ENCODE assay signal across 9 mouse cellular contexts in the genomic region with DNA sequence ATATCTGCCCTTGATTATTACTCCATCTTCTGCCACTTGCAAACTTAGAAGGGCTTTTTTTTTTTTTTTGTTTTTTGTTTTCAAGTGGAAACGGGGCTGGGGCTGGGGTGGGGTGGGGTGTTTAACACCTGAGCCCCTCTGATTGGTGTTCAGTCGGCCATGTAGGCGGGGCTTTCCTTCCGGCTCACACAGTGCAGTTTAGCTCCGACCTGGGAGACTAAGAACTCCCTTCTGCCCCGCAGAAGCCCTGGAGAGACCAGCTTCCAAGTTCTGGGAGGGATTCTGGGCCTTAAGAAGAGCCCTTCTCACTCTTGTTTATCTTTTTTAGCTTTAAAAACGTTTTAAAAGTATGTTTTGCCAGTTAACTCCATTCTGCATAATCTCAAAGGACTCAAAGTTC.
DNase-seq lines count a peak whose midpoint lies in the region; ATAC-seq and TF ChIP-seq lines count a peak whose summit lies in the region.
"Had no signal": no experiment of that assay in that cellular context is flagged by ENCODE, and none has a peak within 500 bp of the region (broad histone marks: within the 10 kb centered on the region; RNA-seq: fewer than 3 reads in every experiment).

No protein-coding gene starts in this region.

- TF ChIP-seq EP300 in lung, postnatal 0 days (IDR thresholded peaks at IDR 0.05), result no peak

- H3K4me1 ChIP-seq in heart, embryonic 13.5 days, result peaks cover 34% of the 10 kb centered on the region
- peaks cover 14% of the 10 kb centered on the region; the same call in 1 of the 2 replicates for H3K4me1 ChIP-seq in heart, embryonic 10.5 days
- H3K4me1 ChIP-seq in intestine, embryonic 14.5 days (replicated peaks; ENCODE audit: control insufficient read depth, insufficient read depth, low read length), result peaks cover 49% of the 10 kb centered on the region
- no peaks in the 10 kb centered on the region for H3K4me1 ChIP-seq in lung, postnatal 0 days (ENCODE audit: insufficient read depth, low read depth, low read length)
- peaks cover 17% of the 10 kb centered on the region for H3K4me1 ChIP-seq in hindbrain, embryonic 12.5 days

- no peaks in the 10 kb centered on the region for H3K27me3 ChIP-seq in heart, embryonic 13.5 days (replicated peaks)
- no peaks in the 10 kb centered on the region for H3K27me3 ChIP-seq in heart, embryonic 10.5 days (ENCODE audit: insufficient read depth, poor library complexity, severe bottlenecking)
- no peaks in the 10 kb centered on the region for H3K27me3 ChIP-seq in intestine, embryonic 14.5 days (replicated peaks; ENCODE audit: control insufficient read depth, insufficient read depth, low read length)
- no peaks in the 10 kb centered on the region for H3K27me3 ChIP-seq in lung, postnatal 0 days (replicated peaks; ENCODE audit: insufficient read depth, low read length)
- no peaks in the 10 kb centered on the region for H3K27me3 ChIP-seq in hindbrain, embryonic 12.5 days

- H3K4me2 ChIP-seq in heart, embryonic 13.5 days, result peak overlapping the region; percentile 58
- H3K4me2 ChIP-seq in intestine, embryonic 14.5 days (ENCODE audit: low read length), result peak overlapping the region; percentile 14; the same call in 1 of the 2 replicates
- no peak overlapping the region for H3K4me2 ChIP-seq in lung, postnatal 0 days (replicated peaks; ENCODE audit: low read depth, low read length)
- no peak overlapping the region for H3K4me2 ChIP-seq in hindbrain, embryonic 12.5 days (replicated peaks)

- H3K4me3 ChIP-seq in heart, embryonic 13.5 days, result peak overlapping the region; percentile 13; the same call in 1 of the 2 replicates
- H3K4me3 ChIP-seq in heart, embryonic 10.5 days, result no peak overlapping the region
- H3K4me3 ChIP-seq in intestine, embryonic 14.5 days (ENCODE audit: low read depth, low read length), result no peak overlapping the region
- no peak overlapping the region for H3K4me3 ChIP-seq in lung, postnatal 0 days (ENCODE audit: low read depth, low read length)
- H3K4me3 ChIP-seq in hindbrain, embryonic 12.5 days, result no peak overlapping the region

- no peak for TF ChIP-seq CTCF in lung, postnatal 0 days (IDR thresholded peaks at IDR 0.05)

- DNase-seq in heart, embryonic 10.5 days (ENCODE audit: low spot score), result no peak
- peak; percentile 67 for DNase-seq in A20 (ENCODE audit: low read depth, low spot score)
- DNase-seq in intestine, embryonic 14.5 days (ENCODE audit: low spot score), result no peak
- DNase-seq in lung, postnatal 0 days (ENCODE audit: low spot score), result peak; percentile 49
- no peak for DNase-seq in layer of hippocampus, postnatal 25 days (ENCODE audit: extremely low spot score in 1 of 2, low spot score in 1 of 2)
- DNase-seq in gastrocnemius, postnatal 4 days (ENCODE audit: low spot score in 2 of 2), result no peak
- DNase-seq: cerebellum, postnatal 25 days had no signal

- peak overlapping the region; percentile 61; the same call in 1 of the 2 replicates for H3K9ac ChIP-seq in heart, embryonic 13.5 days
- no peak overlapping the region for H3K9ac ChIP-seq in intestine, embryonic 14.5 days (ENCODE audit: low read length)
- no peak overlapping the region for H3K9ac ChIP-seq in lung, postnatal 0 days (replicated peaks; ENCODE audit: low read depth)
- H3K9ac ChIP-seq in hindbrain, embryonic 12.5 days, result no peak overlapping the region

- ATAC-seq in heart, embryonic 13.5 days (ENCODE audit: extremely low read depth, insufficient number of reproducible peaks, low FRiP score, low TSS enrichment), result no peak
- 0 out of 2 replicates have a peak, but pooled peaks have one; percentile 64 for ATAC-seq in intestine, embryonic 14.5 days (replicated peaks; ENCODE audit: low FRiP score, low TSS enrichment, low read depth)
- ATAC-seq in lung, postnatal 0 days, result peak; percentile 86
- ATAC-seq in hindbrain, embryonic 12.5 days (ENCODE audit: low FRiP score), result no peak

- WGBS in heart, embryonic 13.5 days, result 8% methylated on average over 7 of the region's 7 CpGs
- WGBS in heart, embryonic 10.5 days, result 4% methylated on average over 7 of the region's 7 CpGs
- WGBS in intestine, embryonic 14.5 days, result 15% methylated on average over 7 of the region's 7 CpGs
- 15% methylated on average over 7 of the region's 7 CpGs for WGBS in lung, postnatal 0 days
- 10% methylated on average over 7 of the region's 7 CpGs for WGBS in hindbrain, embryonic 12.5 days

- 0 out of 2 replicates have a peak, but pooled peaks cover 5% of the 10 kb centered on the region for H3K36me3 ChIP-seq in heart, embryonic 13.5 days
- no peaks in the 10 kb centered on the region for H3K36me3 ChIP-seq in heart, embryonic 10.5 days
- H3K36me3 ChIP-seq in intestine, embryonic 14.5 days (ENCODE audit: control insufficient read depth, insufficient read depth, low read length), result no peaks in the 10 kb centered on the region
- no peaks in the 10 kb centered on the region for H3K36me3 ChIP-seq in lung, postnatal 0 days (ENCODE audit: insufficient read depth, low read length)
- H3K36me3 ChIP-seq in hindbrain, embryonic 12.5 days, result no peaks in the 10 kb centered on the region

- H3K27ac ChIP-seq in heart, embryonic 13.5 days (replicated peaks), result no peak overlapping the region
- no peak overlapping the region for H3K27ac ChIP-seq in heart, embryonic 10.5 days
- peak overlapping the region; percentile 38; the same call in 1 of the 2 replicates for H3K27ac ChIP-seq in intestine, embryonic 14.5 days (ENCODE audit: low read depth)
- H3K27ac ChIP-seq in lung, postnatal 0 days (ENCODE audit: low read length), result no peak overlapping the region
- no peak overlapping the region for H3K27ac ChIP-seq in hindbrain, embryonic 12.5 days

- H3K9me3 ChIP-seq in heart, embryonic 13.5 days, result no peaks in the 10 kb centered on the region
- H3K9me3 ChIP-seq in heart, embryonic 10.5 days, result no peaks in the 10 kb centered on the region
- H3K9me3 ChIP-seq in intestine, embryonic 14.5 days (ENCODE audit: control insufficient read depth, low read length), result no peaks in the 10 kb centered on the region
- H3K9me3 ChIP-seq in lung, postnatal 0 days (ENCODE audit: low read length), result no peaks in the 10 kb centered on the region
- H3K9me3 ChIP-seq in hindbrain, embryonic 12.5 days (replicated peaks), result no peaks in the 10 kb centered on the region

Comparison
In these comparisons a context has a peak if more than half of its experiments do, and no peak if none do; other contexts are left out.
1. ATAC-seq: peak in intestine, embryonic 14.5 days (single experiment) and lung, postnatal 0 days (single experiment); none in heart, embryonic 13.5 days (single experiment) and hindbrain, embryonic 12.5 days (single experiment).
2. H3K4me2 ChIP-seq: peak in heart, embryonic 13.5 days (single experiment) and intestine, embryonic 14.5 days (single experiment); none in lung, postnatal 0 days (single experiment) and hindbrain, embryonic 12.5 days (single experiment).
3. DNase-seq: peak in A20 (single experiment) and lung, postnatal 0 days (single experiment); none in heart, embryonic 10.5 days (single experiment), intestine, embryonic 14.5 days (single experiment), layer of hippocampus, postnatal 25 days (0 of 2) and gastrocnemius, postnatal 4 days (0 of 2).